Mouse (Mus musculus) CD4-positive naive resting alpha-beta T cell, adult 76 days (primary cell): ENCODE data around the gene Gm21992. TPM values are rescaled to one million over a fixed set of nuclear protein-coding genes. Genes with fewer than 3 reads are reported as not detected.

Source experiments
- total RNA-seq: library from RNA; stranded (reverse); gene quantifications from one replicate; pipeline ENCODE4 v1.2.4, GENCODE M21; 2023

The Gm21992 gene
- 26.8 TPM for total RNA-seq

DNA sequence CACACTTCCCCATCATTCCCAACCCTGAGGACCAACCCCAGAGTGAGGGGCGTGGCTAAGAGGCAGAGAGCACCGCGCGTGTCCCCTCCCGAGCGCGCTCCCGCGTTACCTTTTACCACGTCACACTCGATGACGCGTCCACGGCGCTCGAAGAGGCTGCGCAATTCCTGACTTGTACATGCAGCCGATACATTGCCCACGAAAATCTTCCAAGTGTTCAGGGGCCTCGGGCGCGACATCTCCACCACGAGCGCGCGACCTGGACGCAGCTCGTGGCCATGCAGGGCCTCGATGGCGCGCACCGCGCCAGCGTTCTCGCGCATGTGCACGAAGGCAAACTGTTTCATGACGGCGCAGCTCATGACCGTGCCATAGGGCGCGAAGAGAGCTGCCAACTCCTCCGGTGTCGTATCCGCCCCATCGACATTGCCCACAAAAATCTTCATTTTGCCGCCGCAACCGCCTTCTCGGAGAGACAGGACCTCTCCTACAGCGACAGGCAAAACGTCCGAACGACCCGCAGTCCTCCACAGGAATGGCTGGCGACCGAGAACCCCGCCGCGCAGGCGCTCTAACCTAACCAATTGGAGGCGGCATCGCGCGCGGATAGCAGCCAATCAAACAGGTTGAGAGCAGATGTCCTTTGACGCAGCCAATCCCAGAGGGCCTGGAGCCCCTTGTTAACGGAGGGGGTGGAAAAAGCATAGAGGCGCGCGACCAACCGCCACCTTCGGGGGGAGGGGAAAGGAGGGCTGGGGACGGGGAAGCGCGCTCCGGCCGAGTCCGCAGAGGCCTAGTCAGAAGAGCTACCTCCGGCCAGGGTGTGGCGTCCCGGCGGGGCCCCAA is at the start of gene Gm21992, which contains the start of gene Rbm14:
TSS of gene Gm21992 (minus strand) at position 550 of the 846 bp plus-strand sequence.
TSS of gene Rbm14 (minus strand) at position 572 of the 846 bp plus-strand sequence.

GRCm38 (mm10) chr19:4854552-4855469 is 43.4 kb upstream of the Gm21992 start, which contains the start of gene Ctsf:
Ctsf (plus strand) TSS chr19:4855130.

DNA sequence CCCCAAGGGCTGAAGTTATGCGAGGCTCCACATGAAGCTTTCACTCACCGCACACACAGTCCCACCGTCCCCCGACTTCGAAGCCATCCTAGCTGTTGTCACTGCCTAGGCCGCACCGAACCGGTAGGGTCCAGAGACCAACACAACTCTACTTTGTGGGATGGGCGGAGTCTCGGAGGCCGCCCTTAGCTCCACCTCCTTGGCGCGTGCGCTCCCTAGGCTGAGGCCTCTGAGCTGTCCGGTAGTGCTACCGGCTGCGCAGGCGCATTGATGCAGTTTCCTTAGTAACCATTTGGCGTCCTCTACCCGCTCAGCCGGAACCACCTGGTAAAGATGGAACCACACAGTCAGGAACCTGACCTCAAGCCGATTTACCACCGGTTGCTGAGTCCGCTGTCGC is 27.7 kb upstream of the Gm21992 start, which contains the start of the genes Ccs and Ccdc87:
TSS of gene Ccs (minus strand) at position 184 of the 400 bp plus-strand sequence.
TSS of gene Ccdc87 (plus strand) at position 218 of the 400 bp plus-strand sequence.

GRCm38 (mm10) chr19:4793831-4794422 is 17.5 kb downstream of the Gm21992 start, which contains the start of gene Rbm4:
Rbm4 (minus strand) TSS chr19:4793901.

DNA sequence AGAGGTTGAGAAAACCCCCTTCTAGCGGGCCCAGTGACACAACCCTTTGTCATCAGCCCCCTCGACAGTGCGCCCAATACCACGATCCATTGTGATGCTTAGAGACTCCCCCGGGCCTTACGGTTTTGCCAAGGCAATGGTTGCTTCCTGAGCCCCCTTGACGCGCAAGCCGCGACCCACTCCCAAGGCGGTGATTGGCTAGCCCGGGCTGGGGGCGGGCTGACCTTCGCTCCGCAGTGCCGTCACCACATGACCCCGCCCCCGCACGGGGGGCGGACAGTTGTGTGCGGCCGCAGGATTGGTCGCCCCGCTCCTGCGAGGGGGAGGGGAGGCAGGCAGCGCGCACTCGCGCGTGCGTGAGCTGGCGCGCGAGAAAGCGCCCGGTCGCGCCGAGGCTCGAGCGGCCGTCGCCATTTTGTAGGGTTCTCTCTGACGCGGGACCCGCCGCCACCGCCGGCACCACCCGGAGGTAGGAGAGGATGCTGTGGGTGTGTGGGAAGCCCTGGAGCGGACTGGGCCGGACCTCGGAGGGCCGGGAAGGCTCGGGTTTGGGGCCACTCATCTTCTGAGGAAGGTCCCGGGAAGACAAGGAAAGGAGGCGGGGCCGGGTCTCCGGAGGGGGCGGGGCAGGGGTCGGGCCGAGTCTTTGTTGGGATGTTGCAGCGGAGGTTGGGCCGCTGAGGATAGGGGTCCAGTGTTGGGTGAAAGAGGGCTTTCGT is 55.1 kb downstream of the Gm21992 start, which contains the start of gene Rbm4b:
TSS of gene Rbm4b (plus strand) at position 305 of the 719 bp plus-strand sequence.

GRCm38 (mm10) chr19:4711098-4711600 is 100.3 kb downstream of the Gm21992 start, which contains the start of gene Sptbn2:
Sptbn2 (plus strand) TSS chr19:4711167.

DNA sequence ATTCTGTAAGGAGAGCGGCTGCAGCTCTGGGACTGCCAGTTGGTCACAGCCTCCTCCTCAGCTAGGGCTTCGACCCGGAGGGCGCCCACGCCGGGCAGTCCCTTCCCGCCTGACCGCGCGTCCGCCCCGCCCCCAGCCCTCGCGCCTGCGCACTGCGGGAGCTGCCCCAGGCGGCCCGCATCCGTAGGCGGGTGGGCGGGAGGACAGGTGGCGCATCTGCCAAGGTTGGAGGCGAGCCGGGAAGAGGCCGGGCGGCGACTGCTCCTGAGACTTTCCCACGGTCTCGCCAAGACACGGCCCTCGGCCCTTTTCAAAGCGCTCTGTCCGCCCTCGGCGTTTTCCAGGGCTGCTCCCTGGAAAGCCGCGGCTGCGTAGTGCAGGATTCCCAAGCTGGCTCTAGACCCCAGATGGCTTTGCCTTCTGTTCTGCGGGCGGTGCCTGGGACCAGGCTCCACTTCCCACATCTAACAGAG is 113.2 kb downstream of the Gm21992 start, which contains the start of gene Gm960:
TSS of gene Gm960 (minus strand) at position 464 of the 473 bp plus-strand sequence.

Other genes with a start within 250 kb of the Gm21992 start
- 0.50 TPM for gene Lrfn4, start 195.9 kb downstream of the Gm21992 start, total RNA-seq
- 43.7 TPM for gene Rce1, start 186.0 kb downstream of the Gm21992 start, total RNA-seq
- gene Gm960, start 112.9 kb downstream of the Gm21992 start, total RNA-seq = not detected
- not detected for gene Sptbn2, start 100.4 kb downstream of the Gm21992 start, total RNA-seq
- 27.9 TPM for gene Rbm4b, start 55.1 kb downstream of the Gm21992 start, total RNA-seq
- 81.1 TPM for gene Rbm4, start 17.7 kb downstream of the Gm21992 start, total RNA-seq
- 92.3 TPM for gene Rbm14, start within 50 bp of the Gm21992 start, total RNA-seq
- 42.2 TPM for gene Ccs, start 27.7 kb upstream of the Gm21992 start, total RNA-seq
- gene Ccdc87, start 27.8 kb upstream of the Gm21992 start, total RNA-seq = not detected
- 11.4 TPM for gene Ctsf, start 43.5 kb upstream of the Gm21992 start, total RNA-seq
- gene Actn3, start 66.3 kb upstream of the Gm21992 start, total RNA-seq = not detected
- gene Zdhhc24, start 67.1 kb upstream of the Gm21992 start, total RNA-seq = 4.9 TPM
- gene Bbs1, start 95.0 kb upstream of the Gm21992 start, total RNA-seq = 2.5 TPM
- 57.1 TPM for gene Dpp3, start 116.7 kb upstream of the Gm21992 start, total RNA-seq
- 1.9 TPM for gene Peli3, start 131.5 kb upstream of the Gm21992 start, total RNA-seq
- gene Mrpl11, start 150.5 kb upstream of the Gm21992 start, total RNA-seq = 31.1 TPM
- 0.29 TPM for gene Npas4, start 178.7 kb upstream of the Gm21992 start, total RNA-seq
- gene Slc29a2, start 212.2 kb upstream of the Gm21992 start, total RNA-seq = 2.2 TPM
- 4.0 TPM for gene B4gat1, start 227.2 kb upstream of the Gm21992 start, total RNA-seq
- 0.79 TPM for gene AC124502.3, start 227.3 kb upstream of the Gm21992 start, total RNA-seq
- 63.2 TPM for gene Brms1, start 229.7 kb upstream of the Gm21992 start, total RNA-seq
- 3.2 TPM for gene Rin1, start 238.9 kb upstream of the Gm21992 start, total RNA-seq